Mouse (Mus musculus): Measurements from ENCODE around the gene Msl2.

Msl2 gene

GRCm38 (mm10) chr9:101073987-101074331 is at the start of gene Msl2:
Gene Msl2 (plus strand): TSS chr9:101074101.
- DNase-seq (ENCODE audit: extremely low spot score, low read depth, low spot score), result no peak

DNA sequence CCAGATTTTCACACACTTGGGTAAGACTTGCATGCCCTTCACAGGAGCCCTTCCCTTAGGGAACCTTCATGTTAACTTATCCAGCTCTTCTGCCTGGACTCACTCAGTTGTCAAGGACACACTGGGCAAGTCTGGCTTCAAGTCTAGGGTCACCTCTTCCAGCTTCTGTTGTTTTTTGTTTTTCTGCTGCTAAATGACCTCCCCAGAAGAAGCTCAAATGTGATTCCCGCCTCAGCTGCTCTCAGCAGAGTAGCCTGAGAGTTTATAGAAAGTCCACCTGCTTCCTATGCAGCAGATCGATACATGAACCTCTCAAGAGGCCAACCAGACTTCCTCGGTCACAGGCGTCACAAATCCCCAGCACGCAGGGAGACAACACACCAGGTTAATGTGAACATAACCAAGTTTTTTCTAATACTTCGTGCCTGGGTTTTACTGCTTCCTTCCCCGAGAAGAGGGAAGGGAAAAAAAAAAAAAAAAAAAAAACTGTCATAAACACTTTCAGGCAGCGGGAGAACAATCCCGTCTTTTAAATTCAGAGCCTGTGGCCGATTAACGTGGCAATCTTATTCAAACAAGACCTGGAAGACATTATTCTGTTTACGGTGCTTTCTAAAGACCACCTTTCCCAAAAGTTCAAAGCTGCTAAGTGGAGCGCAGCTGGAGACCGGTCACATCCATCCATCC is 40.0 kb upstream of the Msl2 start:
- no peak for DNase-seq (ENCODE audit: extremely low spot score, low read depth, low spot score)

GRCm38 (mm10) chr9:101034448-101035098 is 39.3 kb upstream of the Msl2 start, which contains the start of gene Pccb:
Gene Pccb (minus strand): TSS chr9:101034898.
- DNase-seq (ENCODE audit: extremely low spot score, low read depth, low spot score), result peak; percentile 98

DNA sequence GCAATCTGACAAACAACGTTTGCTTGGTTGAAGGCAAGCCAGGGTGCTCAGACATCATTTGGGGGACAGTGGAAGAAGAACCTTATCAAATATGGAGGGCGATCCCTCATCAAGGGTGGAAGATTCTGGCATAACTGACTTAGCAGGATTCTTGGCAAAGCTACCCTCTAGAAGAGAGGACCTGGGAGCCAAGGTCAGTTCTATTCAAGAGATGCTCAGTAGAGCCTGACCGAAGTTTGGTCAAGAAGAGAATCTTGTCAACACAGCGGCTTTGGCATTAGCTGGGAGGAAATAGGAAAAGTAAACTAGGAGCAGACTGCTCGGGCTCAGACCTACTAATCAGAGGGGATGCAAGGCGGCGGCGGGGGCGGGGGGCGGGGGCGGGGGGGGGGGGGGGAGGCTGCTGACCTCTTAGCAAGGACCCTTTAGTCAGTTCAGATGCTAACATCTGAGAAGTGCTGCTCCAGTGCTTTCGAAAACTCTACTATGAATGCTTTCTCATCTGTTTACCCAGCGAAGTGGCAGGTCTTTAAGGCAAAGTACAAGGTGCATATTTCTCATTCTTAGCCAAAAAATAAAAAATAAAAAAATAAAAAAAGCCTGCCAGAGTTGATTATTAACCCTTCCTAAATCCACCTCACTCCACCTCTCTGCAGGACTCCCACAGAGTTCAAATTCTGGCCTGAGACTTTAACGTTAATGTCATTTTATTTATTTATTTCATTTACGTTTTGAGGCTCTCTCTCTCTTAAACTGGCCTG is 37.9 kb upstream of the Msl2 start:
- no peak for DNase-seq (ENCODE audit: extremely low spot score, low read depth, low spot score)

GRCm38 (mm10) chr9:101036876-101037275 is 37.0 kb upstream of the Msl2 start:
- no peak for DNase-seq (ENCODE audit: extremely low spot score, low read depth, low spot score)

GRCm38 (mm10) chr9:101037396-101037795 is 36.5 kb upstream of the Msl2 start:
- no peak for DNase-seq (ENCODE audit: extremely low spot score, low read depth, low spot score)

DNA sequence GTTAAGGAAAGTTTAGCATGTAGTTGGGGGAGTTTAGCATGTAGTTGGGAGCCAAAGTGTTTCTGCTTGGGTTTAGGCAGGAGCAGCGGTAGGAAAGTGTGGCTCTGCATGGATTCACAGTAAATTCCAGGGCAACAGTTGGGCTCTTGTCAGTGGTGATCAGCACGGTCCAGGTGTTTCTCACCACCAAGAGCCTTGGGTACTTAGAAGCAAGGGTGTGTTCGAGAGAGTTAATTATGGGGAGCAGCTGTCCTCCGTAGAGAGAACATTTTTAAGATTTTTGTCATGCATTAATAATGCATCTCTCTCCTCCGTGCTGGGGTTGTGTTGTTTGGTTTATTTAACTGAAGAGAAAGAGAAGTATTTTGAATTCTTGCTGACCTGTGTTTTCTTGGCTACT is 35.3 kb upstream of the Msl2 start:
- DNase-seq (ENCODE audit: extremely low spot score, low read depth, low spot score), result no peak

DNA sequence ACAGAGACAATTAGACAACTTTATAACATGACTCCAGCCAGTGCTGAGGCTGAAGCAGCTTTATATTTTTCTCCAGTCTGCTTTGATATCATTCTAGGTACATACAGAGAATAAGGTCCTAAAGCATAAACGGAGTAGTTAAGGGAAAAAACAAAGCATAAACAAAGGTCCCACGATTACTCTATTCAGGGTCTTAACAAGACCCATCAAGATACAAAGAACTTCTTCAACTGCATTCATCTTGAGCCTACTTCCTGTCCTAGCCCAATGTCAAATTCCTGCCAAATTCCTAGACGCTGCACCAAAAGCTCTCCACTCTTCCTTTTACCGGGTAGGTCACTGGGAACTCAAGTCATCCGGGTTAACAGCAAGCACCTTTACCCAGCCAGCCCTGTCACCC is 32.4 kb upstream of the Msl2 start:
- DNase-seq (ENCODE audit: extremely low spot score, low read depth, low spot score), result no peak

GRCm38 (mm10) chr9:101042249-101042648 is 31.7 kb upstream of the Msl2 start:
- no peak for DNase-seq (ENCODE audit: extremely low spot score, low read depth, low spot score)

DNA sequence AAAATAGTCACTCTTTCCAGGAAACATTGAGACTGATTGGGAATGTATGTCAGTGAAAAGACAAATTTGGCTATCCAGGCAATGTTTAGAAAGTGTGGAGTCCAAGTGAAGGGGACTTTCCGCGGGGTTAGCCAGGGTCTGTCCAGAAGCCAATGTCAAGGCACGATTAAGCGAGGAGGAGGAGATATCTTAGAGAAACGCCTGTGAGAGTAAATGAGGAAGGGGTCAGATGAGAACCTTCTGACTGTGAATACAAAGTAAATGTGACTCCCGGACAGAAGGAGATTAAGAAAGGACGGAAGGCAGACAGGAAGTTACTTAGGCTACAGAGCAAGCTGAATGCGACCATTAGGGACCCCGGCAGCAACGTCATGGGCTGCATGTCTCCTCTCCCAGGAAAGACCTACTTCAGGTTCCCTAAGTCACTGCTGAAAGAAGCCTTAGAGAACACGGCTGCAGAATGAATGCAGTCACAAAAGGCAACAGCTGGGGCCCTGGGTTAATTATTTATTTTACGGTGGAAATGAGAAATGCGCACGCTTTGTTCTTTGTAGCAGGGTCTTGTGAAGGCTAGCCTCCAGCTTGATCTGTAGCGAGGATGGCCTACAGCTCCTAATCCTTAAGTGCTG is 28.1 kb upstream of the Msl2 start:
- no peak for DNase-seq (ENCODE audit: extremely low spot score, low read depth, low spot score)

GRCm38 (mm10) chr9:101052007-101052406 is 21.9 kb upstream of the Msl2 start:
- DNase-seq (ENCODE audit: extremely low spot score, low read depth, low spot score), result no peak

DNA sequence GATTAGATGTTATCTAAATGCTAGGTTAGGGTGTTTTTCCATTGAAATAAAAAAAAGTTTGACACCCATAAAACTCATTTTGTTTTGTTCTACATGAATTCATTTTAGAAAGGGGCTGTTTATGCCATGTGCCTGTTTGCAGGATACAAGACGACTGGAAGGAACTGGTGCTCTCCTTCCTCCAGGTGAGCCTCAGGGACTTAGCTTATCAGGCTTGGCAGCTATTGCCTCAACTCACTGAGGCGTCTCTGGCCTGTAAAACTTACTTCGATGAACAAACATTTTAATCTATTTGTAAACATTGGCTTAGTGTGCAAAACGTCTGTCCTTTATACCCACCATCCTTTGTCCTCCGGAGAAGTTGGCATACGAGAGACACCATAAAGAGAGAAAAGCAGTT is 21.2 kb upstream of the Msl2 start:
- no peak for DNase-seq (ENCODE audit: extremely low spot score, low read depth, low spot score)

DNA sequence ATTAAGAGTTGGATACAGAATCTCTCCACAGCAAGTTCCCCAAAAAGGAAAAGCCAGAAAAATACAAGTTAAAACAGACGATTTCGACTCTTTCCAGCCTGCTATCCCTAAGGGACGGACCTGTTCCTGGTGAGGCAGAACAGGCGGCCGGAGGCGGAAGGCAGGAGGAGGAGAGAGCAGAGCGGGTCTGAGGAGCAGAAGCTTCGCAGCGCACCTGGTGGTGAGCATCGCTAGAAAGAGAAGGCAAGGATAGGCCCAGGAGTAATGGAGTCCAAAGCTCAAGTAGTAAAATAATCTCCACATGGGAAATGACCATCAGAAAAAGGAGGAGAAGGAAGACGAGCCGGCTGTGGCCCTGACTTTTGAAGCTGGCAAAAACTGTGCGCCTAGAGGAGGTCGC is 20.6 kb upstream of the Msl2 start:
- no peak for DNase-seq (ENCODE audit: extremely low spot score, low read depth, low spot score)

DNA sequence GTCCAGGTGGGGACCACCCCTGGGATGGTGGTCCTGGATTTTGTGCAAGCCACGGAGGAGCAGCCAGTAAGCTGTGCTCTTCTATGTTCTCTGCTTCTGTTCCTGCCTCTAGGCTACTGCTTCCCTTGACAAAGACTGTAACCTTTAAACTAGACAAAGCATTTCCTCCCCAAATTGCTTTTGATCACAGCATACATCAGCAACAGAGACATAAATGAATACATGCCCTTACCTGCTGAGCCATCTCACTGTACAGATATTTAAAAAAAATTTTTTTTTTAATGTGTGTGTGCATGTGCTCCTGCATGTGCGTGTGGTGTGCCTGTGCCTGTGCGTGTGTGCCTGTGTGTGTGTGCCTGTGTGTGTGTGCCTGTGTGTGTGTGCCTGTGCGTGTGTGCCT is 16.7 kb upstream of the Msl2 start:
- DNase-seq (ENCODE audit: extremely low spot score, low read depth, low spot score), result no peak

- no peak for DNase-seq (ENCODE audit: extremely low spot score, low read depth, low spot score)
Measured at GRCm38 (mm10) chr9:101061035-101061434, 12.9 kb upstream of the Msl2 start.

DNA sequence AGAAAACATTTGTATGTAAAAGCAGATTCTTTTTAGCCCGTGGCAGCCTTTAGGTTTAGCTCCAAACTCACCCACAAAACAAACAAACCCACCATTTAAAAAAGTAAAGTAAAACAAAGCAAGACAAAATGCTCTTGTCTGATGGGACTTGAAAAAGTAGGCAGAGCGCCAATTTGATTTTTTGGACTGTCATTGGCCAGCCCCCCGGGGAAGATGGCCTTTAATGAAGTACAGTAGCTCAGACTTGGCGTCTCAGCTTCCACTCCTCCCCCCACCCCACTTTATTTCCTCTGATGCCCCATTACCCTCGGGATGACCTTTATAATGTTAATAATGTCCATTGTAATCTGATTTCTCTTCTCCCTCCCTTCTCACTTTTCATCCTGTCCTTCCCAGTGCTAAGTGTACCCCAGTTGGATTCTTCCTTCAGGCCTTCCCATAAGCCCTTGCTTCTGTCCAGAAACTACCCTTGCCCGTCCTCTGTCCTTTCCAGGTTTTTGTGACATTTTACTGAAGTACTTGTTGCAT is 11.6 kb upstream of the Msl2 start:
- DNase-seq (ENCODE audit: extremely low spot score, low read depth, low spot score), result no peak

DNA sequence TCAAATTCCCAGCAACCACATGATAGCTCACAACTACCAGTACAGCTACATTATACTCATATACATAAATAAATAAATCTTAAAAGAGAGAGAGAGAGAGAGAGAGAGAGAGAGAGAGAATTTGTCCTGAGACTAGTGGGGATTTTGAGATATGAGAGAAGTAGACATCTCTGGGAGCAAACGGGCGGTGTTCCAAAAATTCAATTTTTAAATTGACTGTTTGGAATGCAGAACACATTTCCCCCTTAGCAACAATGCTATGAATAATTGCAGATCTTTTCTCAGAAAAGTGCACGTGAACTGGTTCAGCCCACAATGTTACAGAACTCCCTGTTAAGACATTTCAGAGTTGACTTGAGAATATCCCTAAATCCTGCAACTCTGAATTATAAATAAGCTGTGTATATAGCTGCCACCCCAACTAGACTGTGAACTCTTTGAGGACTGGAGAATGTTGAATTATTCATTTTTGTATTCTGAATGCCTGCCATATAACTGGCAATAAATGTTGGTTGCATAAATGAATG is 8.8 kb upstream of the Msl2 start:
- no peak for DNase-seq (ENCODE audit: extremely low spot score, low read depth, low spot score)

DNA sequence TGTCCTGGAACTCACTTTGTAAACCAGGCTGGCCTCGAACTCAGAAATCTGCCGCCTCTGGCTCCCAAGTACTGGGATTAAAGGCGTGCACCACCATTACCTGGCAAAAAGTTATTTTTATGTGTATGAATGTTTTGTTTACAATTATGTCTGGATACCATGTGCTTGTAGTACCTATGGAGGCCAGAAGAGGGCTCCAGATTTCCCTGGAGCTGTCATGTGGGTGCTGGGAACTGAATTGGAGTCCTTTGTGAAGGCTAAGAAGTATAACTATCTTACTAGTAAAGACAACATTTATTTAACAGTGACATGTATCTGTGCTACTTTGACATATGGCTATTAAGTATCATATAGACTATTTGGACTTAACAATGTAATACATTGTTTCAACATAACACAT is 4.1 kb upstream of the Msl2 start:
- DNase-seq (ENCODE audit: extremely low spot score, low read depth, low spot score), result no peak

GRCm38 (mm10) chr9:101072506-101072905 is 1.4 kb upstream of the Msl2 start:
- DNase-seq (ENCODE audit: extremely low spot score, low read depth, low spot score), result no peak

DNA sequence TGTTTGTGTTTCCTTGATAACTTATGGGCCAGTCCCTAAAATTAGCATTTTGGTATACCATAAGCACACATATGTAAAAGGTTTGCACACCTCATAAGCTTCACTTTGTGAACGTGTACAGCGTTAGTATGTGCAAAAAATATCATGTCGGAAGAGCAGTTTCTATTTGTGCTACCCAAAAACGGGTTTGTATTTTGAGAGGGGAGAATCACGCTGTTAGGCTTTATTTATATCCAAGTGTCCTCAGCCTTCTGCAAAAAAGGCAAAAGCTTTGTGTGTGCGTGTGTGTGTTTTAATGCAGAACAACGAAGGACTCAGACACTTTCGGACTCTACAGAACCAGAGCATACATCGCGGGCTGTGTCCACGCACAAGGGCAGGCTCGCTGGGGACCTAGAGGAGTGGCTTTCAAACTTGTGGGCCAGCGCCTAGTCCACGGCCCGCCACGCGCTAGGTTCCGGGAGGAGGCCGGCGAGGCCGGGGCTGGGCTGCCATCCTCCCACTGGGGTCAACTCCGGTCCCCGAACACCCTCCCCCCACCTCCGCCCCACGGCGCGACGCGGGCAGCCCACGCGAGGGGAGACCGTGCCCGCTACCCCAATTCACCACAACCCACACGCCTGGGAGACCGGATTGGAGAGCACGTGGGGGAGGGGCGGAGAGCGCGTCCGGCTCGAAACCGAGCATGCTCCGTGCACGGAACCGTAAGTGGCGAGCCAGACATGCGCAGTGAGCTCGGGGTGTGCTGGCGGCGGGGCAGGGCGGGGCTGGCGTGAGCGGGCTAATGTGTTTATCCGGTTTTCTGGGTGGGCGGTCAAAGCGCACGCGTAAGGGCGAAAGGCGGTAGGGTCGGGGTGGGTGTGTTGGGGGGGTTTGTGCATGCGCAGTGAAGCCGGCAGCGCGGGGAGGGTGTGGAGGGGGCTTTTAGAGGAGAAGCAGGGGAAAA is 587 bp upstream of the Msl2 start:
- peak; percentile 91 for DNase-seq (ENCODE audit: extremely low spot score, low read depth, low spot score)

All from hindlimb bud, embryonic 11.5 days (tissue).